Mouse (Mus musculus): ENCODE measurements around the gene Slc9a3r1. TPM values are rescaled to one million over a fixed set of nuclear protein-coding genes. Genes with fewer than 3 reads are reported as not detected.

Gene Slc9a3r1
- polyA plus RNA-seq, 1 experiment from 2014 or later = 31.3 TPM

DNA sequence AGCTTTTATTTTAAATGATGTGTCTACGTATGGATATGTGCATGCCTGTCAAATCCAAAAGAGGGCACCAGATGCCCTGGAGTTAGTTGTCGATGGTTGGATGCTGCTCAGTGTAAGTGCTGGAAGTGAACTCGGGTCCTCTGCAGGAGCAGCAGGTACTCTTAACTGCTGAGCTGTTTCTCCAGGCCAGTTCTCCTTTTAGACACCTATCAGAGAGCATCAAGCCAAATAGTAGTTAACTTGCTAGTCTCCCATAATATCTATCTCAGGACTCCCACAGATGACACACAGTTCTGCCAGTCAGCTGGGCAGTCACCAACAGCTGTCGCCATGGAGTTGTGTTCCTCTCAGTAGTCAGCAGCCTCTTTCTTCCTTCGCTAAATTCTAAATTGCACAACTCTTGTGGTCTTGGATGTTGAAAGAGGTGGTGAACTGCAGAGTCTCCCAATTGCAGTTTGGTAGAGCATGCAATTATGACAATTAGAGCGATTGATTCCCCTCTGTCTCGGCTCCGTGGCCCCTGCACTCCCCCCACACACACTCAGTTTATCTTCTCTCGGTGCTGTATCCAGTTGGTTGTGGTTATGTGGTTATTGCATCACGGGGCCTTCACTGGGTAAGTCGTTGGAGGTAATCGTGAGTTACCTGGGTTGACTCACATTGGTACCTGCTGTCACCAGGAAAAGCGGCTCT lies 25.5 kb downstream of the Slc9a3r1 start:
- H3K9ac ChIP-seq (replicated peaks; ENCODE audit: low read length) = no peak overlapping the region
- no peak overlapping the region for H3K27ac ChIP-seq (replicated peaks; ENCODE audit: low read depth, low read length)
- H3K27me3 ChIP-seq (ENCODE audit: control insufficient read depth, insufficient read depth, low read length) = no peaks in the 10 kb centered on the region
- 82% methylated on average over 13 of the region's 13 CpGs for WGBS
- H3K4me3 ChIP-seq (ENCODE audit: low read depth, low read length) = no peak overlapping the region
- no peak overlapping the region for H3K4me2 ChIP-seq (ENCODE audit: low read depth, low read length)
- DNase-seq (ENCODE audit: low spot score) = no peak
- ATAC-seq (replicated peaks; ENCODE audit: insufficient number of reproducible peaks, low FRiP score, low TSS enrichment, low read depth) = no peak
- no peaks in the 10 kb centered on the region for H3K9me3 ChIP-seq (replicated peaks; ENCODE audit: control insufficient read depth, low read length)
- H3K4me1 ChIP-seq (ENCODE audit: control insufficient read depth, insufficient read depth, low read length) = no peaks in the 10 kb centered on the region
- H3K36me3 ChIP-seq (replicated peaks; ENCODE audit: control insufficient read depth, insufficient read depth, low read depth, low read length) = no peaks in the 10 kb centered on the region

- H3K4me2 ChIP-seq (ENCODE audit: low read depth, low read length) = no peak overlapping the region
- no peak overlapping the region for H3K4me3 ChIP-seq (ENCODE audit: low read depth, low read length)
- no peaks in the 10 kb centered on the region for H3K9me3 ChIP-seq (replicated peaks; ENCODE audit: control insufficient read depth, low read length)
- no peaks in the 10 kb centered on the region for H3K27me3 ChIP-seq (ENCODE audit: control insufficient read depth, insufficient read depth, low read length)
- H3K36me3 ChIP-seq (replicated peaks; ENCODE audit: control insufficient read depth, insufficient read depth, low read depth, low read length) = no peaks in the 10 kb centered on the region
- WGBS = 83% methylated on average over 6 of the region's 6 CpGs
- no peak overlapping the region for H3K27ac ChIP-seq (replicated peaks; ENCODE audit: low read depth, low read length)
- H3K4me1 ChIP-seq (ENCODE audit: control insufficient read depth, insufficient read depth, low read length) = no peaks in the 10 kb centered on the region
- no peak overlapping the region for H3K9ac ChIP-seq (replicated peaks; ENCODE audit: low read length)
- no peak for ATAC-seq (replicated peaks; ENCODE audit: insufficient number of reproducible peaks, low FRiP score, low TSS enrichment, low read depth)
- DNase-seq (ENCODE audit: low spot score) = no peak
Measured at GRCm38 (mm10) chr11:115189304-115189703, 26.2 kb downstream of the Slc9a3r1 start.

GRCm38 (mm10) chr11:115192180-115192579 lies 29.0 kb downstream of the Slc9a3r1 start:
- no peak overlapping the region for H3K4me3 ChIP-seq (ENCODE audit: low read depth, low read length)
- ATAC-seq (replicated peaks; ENCODE audit: insufficient number of reproducible peaks, low FRiP score, low TSS enrichment, low read depth) = no peak
- H3K9ac ChIP-seq (replicated peaks; ENCODE audit: low read length) = no peak overlapping the region
- no peaks in the 10 kb centered on the region for H3K27me3 ChIP-seq (ENCODE audit: control insufficient read depth, insufficient read depth, low read length)
- no peaks in the 10 kb centered on the region for H3K4me1 ChIP-seq (ENCODE audit: control insufficient read depth, insufficient read depth, low read length)
- H3K27ac ChIP-seq (replicated peaks; ENCODE audit: low read depth, low read length) = no peak overlapping the region
- H3K4me2 ChIP-seq (ENCODE audit: low read depth, low read length) = no peak overlapping the region
- DNase-seq (ENCODE audit: low spot score) = no peak
- WGBS = 62% methylated on average over 9 of the region's 9 CpGs
- no peaks in the 10 kb centered on the region for H3K36me3 ChIP-seq (replicated peaks; ENCODE audit: control insufficient read depth, insufficient read depth, low read depth, low read length)
- no peaks in the 10 kb centered on the region for H3K9me3 ChIP-seq (replicated peaks; ENCODE audit: control insufficient read depth, low read length)

GRCm38 (mm10) chr11:115194693-115195092 lies 31.6 kb downstream of the Slc9a3r1 start:
- H3K27me3 ChIP-seq (ENCODE audit: control insufficient read depth, insufficient read depth, low read length) = no peaks in the 10 kb centered on the region
- DNase-seq (ENCODE audit: low spot score) (no peak), ATAC-seq (replicated peaks; ENCODE audit: insufficient number of reproducible peaks, low FRiP score, low TSS enrichment, low read depth) (no peak)
- no peak overlapping the region for H3K4me3 ChIP-seq (ENCODE audit: low read depth, low read length)
- 80% methylated on average over 6 of the region's 6 CpGs for WGBS
- no peak overlapping the region for H3K27ac ChIP-seq (replicated peaks; ENCODE audit: low read depth, low read length)
- no peaks in the 10 kb centered on the region for H3K9me3 ChIP-seq (replicated peaks; ENCODE audit: control insufficient read depth, low read length)
- H3K36me3 ChIP-seq (replicated peaks; ENCODE audit: control insufficient read depth, insufficient read depth, low read depth, low read length) = no peaks in the 10 kb centered on the region
- no peak overlapping the region for H3K4me2 ChIP-seq (ENCODE audit: low read depth, low read length)
- H3K4me1 ChIP-seq (ENCODE audit: control insufficient read depth, insufficient read depth, low read length) = no peaks in the 10 kb centered on the region
- no peak overlapping the region for H3K9ac ChIP-seq (replicated peaks; ENCODE audit: low read length)

DNA sequence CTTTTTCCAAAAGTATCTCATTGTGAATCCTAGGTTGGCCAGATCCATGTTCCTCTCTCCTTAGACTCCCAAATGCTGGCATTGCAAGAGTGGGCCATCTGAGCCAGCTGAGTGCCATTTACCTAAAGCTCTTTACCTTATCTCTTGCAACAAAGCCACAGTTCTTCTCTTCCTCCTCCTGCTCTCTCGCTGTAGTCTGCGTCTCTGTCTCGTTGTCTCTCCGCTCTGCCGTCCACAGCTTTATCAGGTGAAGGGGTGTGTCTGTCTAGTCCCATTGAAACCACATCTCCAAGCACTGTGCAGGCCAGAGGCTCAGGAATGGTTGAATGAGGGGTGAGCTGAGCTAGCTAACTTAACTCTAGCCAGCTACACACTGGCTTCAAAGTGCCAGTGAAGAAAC lies 32.8 kb downstream of the Slc9a3r1 start:
- Histone ChIP-seq H3K4me3 (ENCODE audit: low read depth, low read length) (no peak overlapping the region), H3K9ac (replicated peaks; ENCODE audit: low read length) (no peak overlapping the region), H3K9me3 (replicated peaks; ENCODE audit: control insufficient read depth, low read length) (no peaks in the 10 kb centered on the region), H3K4me2 (ENCODE audit: low read depth, low read length) (no peak overlapping the region), H3K27ac (replicated peaks; ENCODE audit: low read depth, low read length) (no peak overlapping the region), H3K4me1 (ENCODE audit: control insufficient read depth, insufficient read depth, low read length) (no peaks in the 10 kb centered on the region), H3K36me3 (replicated peaks; ENCODE audit: control insufficient read depth, insufficient read depth, low read depth, low read length) (no peaks in the 10 kb centered on the region), H3K27me3 (ENCODE audit: control insufficient read depth, insufficient read depth, low read length) (no peaks in the 10 kb centered on the region)
- ATAC-seq (replicated peaks; ENCODE audit: insufficient number of reproducible peaks, low FRiP score, low TSS enrichment, low read depth) = no peak
- 87% methylated on average over 5 of the region's 5 CpGs for WGBS
- DNase-seq (ENCODE audit: low spot score) = no peak

DNA sequence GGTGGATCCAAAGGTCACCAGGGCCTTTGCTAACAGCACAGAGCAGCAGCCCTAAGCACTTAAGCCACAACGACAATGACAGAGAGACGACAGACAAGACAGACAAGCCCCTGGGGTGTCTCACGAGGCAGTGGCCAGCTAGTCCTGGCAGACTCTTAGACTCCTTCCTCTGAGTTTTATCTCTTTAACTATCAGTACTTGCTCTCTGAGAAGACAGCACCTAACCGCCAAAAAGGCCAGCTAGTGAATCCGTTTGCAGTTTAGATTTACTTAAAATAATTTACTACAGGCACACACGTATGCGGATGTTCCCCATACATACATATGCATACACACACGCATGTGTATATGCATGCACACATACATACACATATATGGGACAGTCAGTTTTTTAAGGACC lies 34.4 kb downstream of the Slc9a3r1 start:
- 81% methylated on average over 8 of the region's 8 CpGs for WGBS
- no peaks in the 10 kb centered on the region for H3K9me3 ChIP-seq (replicated peaks; ENCODE audit: control insufficient read depth, low read length)
- DNase-seq (ENCODE audit: low spot score) (no peak), ATAC-seq (replicated peaks; ENCODE audit: insufficient number of reproducible peaks, low FRiP score, low TSS enrichment, low read depth) (no peak)
- no peak overlapping the region for H3K9ac ChIP-seq (replicated peaks; ENCODE audit: low read length)
- no peaks in the 10 kb centered on the region for H3K36me3 ChIP-seq (replicated peaks; ENCODE audit: control insufficient read depth, insufficient read depth, low read depth, low read length)
- no peak overlapping the region for H3K4me2 ChIP-seq (ENCODE audit: low read depth, low read length)
- H3K4me1 ChIP-seq (ENCODE audit: control insufficient read depth, insufficient read depth, low read length) = no peaks in the 10 kb centered on the region
- H3K27me3 ChIP-seq (ENCODE audit: control insufficient read depth, insufficient read depth, low read length) = no peaks in the 10 kb centered on the region
- no peak overlapping the region for H3K4me3 ChIP-seq (ENCODE audit: low read depth, low read length)
- no peak overlapping the region for H3K27ac ChIP-seq (replicated peaks; ENCODE audit: low read depth, low read length)

DNA sequence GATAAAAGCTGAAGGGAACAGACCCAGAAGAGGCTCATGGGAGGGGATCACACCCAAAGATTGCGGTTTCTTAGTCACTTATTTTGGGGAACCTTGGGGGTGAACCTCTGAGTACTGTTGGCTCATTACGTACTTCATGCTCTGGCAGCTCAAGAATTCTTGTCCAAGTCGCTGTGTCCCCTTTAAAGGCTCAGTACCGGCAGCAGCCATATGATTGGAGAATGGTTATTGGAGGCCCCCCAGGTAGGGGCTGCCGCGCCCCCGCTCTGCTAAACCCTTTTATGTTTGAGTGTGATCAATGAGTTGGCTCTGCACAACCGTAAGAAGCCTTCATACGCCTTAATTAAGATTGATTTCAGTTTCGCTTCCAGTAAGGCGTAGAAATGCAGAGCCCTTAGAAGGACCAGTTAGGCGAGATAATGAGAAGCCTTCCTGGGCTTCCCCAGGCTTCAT lies 35.8 kb downstream of the Slc9a3r1 start:
- DNase-seq (ENCODE audit: low spot score) (no peak), ATAC-seq (replicated peaks; ENCODE audit: insufficient number of reproducible peaks, low FRiP score, low TSS enrichment, low read depth) (no peak)
- 76% methylated on average over 12 of the region's 12 CpGs for WGBS

GRCm38 (mm10) chr11:115200520-115200919 lies 37.4 kb downstream of the Slc9a3r1 start:
- DNase-seq (ENCODE audit: low spot score) = no peak
- Histone ChIP-seq H3K27me3 (ENCODE audit: control insufficient read depth, insufficient read depth, low read length) (no peaks in the 10 kb centered on the region), H3K36me3 (replicated peaks; ENCODE audit: control insufficient read depth, insufficient read depth, low read depth, low read length) (no peaks in the 10 kb centered on the region), H3K9me3 (replicated peaks; ENCODE audit: control insufficient read depth, low read length) (no peaks in the 10 kb centered on the region), H3K4me1 (ENCODE audit: control insufficient read depth, insufficient read depth, low read length) (no peaks in the 10 kb centered on the region), H3K4me3 (ENCODE audit: low read depth, low read length) (no peak overlapping the region), H3K27ac (replicated peaks; ENCODE audit: low read depth, low read length) (no peak overlapping the region), H3K9ac (replicated peaks; ENCODE audit: low read length) (no peak overlapping the region), H3K4me2 (ENCODE audit: low read depth, low read length) (no peak overlapping the region)
- no peak for ATAC-seq (replicated peaks; ENCODE audit: insufficient number of reproducible peaks, low FRiP score, low TSS enrichment, low read depth)
- WGBS = 86% methylated on average over 4 of the region's 4 CpGs

More for the DNA sequence above, 35.8 kb downstream of the Slc9a3r1 start:
- Histone ChIP-seq H3K27ac (replicated peaks; ENCODE audit: low read depth, low read length) (no peak overlapping the region), H3K9ac (replicated peaks; ENCODE audit: low read length) (no peak overlapping the region), H3K4me1 (ENCODE audit: control insufficient read depth, insufficient read depth, low read length) (no peaks in the 10 kb centered on the region), H3K9me3 (replicated peaks; ENCODE audit: control insufficient read depth, low read length) (no peaks in the 10 kb centered on the region), H3K4me3 (ENCODE audit: low read depth, low read length) (no peak overlapping the region), H3K36me3 (replicated peaks; ENCODE audit: control insufficient read depth, insufficient read depth, low read depth, low read length) (no peaks in the 10 kb centered on the region), H3K27me3 (ENCODE audit: control insufficient read depth, insufficient read depth, low read length) (no peaks in the 10 kb centered on the region), H3K4me2 (ENCODE audit: low read depth, low read length) (no peak overlapping the region)

All from embryonic facial prominence, embryonic 11.5 days (tissue).